Mouse (Mus musculus) liver, postnatal 0 days (tissue): Measurements from ENCODE around the gene Stx8.

Source experiments
- CTCF ChIP-seq: sonication (generic); IDR thresholded peaks from 2 replicates; pipeline ENCODE4 v1.5.1; 2016; ENCODE audit warnings: antibody characterized with exemption, low read depth
- EP300 ChIP-seq: IDR thresholded peaks from 2 replicates; pipeline ENCODE4 v1.6.1; 2016; ENCODE audit warnings: antibody characterized with exemption, low read depth, mild to moderate bottlenecking

DNA sequence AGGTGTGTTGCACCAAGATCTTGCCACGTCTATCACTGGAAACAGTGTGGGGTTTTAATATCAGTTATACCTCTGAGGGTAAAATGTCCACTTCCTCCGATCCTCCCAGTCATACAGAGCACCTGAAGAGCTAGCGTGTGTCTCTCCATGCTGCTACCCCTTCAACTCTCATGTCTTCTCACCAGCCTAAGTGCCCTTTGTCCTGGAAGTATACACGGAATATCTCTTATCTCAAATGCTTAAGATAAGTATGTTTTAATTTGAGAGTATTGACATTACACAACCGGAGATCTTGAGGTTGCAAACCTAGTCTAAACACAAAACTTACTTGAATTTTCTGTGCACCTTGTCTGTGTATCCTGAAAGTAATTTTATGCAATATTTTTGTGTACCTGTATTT, 68.4 kb downstream of the Stx8 start:
- no peak for TF ChIP-seq CTCF
- no peak for TF ChIP-seq EP300
